Mouse (Mus musculus): ENCODE measurements at regions not wholly inside any gene's neighbourhood (a gene's known extent, or its start where the extent isn't known, plus 50 kb on each side); places are given as distances from the start of the nearest gene placed in this dataset.

GRCm38 (mm10) chr3:100762895-100763294 lies 62.4 kb upstream of the Vtcn1 start:
- H3K36me3 ChIP-seq (ENCODE audit: control insufficient read depth, insufficient read depth, low read length), result no peaks in the 10 kb centered on the region

GRCm38 (mm10) chr3:100759091-100759941 lies 65.9 kb upstream of the Vtcn1 start:
- H3K27me3 ChIP-seq (ENCODE audit: control insufficient read depth, insufficient read depth, low read length), result no peaks in the 10 kb centered on the region
- no peak overlapping the region for H3K4me3 ChIP-seq (ENCODE audit: insufficient read depth, low read depth, low read length)
- no peaks in the 10 kb centered on the region for H3K4me1 ChIP-seq (ENCODE audit: control insufficient read depth, insufficient read depth, low read length)
- TF ChIP-seq CTCF (IDR thresholded peaks at IDR 0.05; ENCODE audit: low read depth, low read length) (no peak), POLR2A (IDR thresholded peaks at IDR 0.05; ENCODE audit: extremely low read depth, insufficient read depth, low read length) (no peak)
- DNase-seq (ENCODE audit: extremely low read depth, low read depth, low spot score), result no peak
- H3K9ac ChIP-seq (ENCODE audit: low read depth, low read length), result no peak overlapping the region
- no peak overlapping the region for H3K27ac ChIP-seq (replicated peaks; ENCODE audit: insufficient read depth, low read depth, low read length)
- 79% methylated on average over 3 of the region's 3 CpGs for WGBS
- no peaks in the 10 kb centered on the region for H3K79me2 ChIP-seq (ENCODE audit: control insufficient read depth, insufficient read depth, low read length)
- H3K36me3 ChIP-seq (ENCODE audit: control insufficient read depth, insufficient read depth, low read length), result no peaks in the 10 kb centered on the region

More at GRCm38 (mm10) chr3:100762895-100763294, 62.4 kb upstream of the Vtcn1 start:
- H3K4me3 ChIP-seq (ENCODE audit: insufficient read depth, low read depth, low read length), result no peak overlapping the region
- H3K9ac ChIP-seq (ENCODE audit: low read depth, low read length), result no peak overlapping the region
- DNase-seq (ENCODE audit: extremely low read depth, low read depth, low spot score), result no peak
- H3K27ac ChIP-seq (replicated peaks; ENCODE audit: insufficient read depth, low read depth, low read length), result no peak overlapping the region
- H3K27me3 ChIP-seq (ENCODE audit: control insufficient read depth, insufficient read depth, low read length), result no peaks in the 10 kb centered on the region
- no peaks in the 10 kb centered on the region for H3K79me2 ChIP-seq (ENCODE audit: control insufficient read depth, insufficient read depth, low read length)
- TF ChIP-seq POLR2A (IDR thresholded peaks at IDR 0.05; ENCODE audit: extremely low read depth, insufficient read depth, low read length) (no peak), CTCF (IDR thresholded peaks at IDR 0.05; ENCODE audit: low read depth, low read length) (no peak)
- no peaks in the 10 kb centered on the region for H3K4me1 ChIP-seq (ENCODE audit: control insufficient read depth, insufficient read depth, low read length)

GRCm38 (mm10) chr3:100754677-100755076 lies 69.4 kb upstream of the Man1a2 start:
- TF ChIP-seq POLR2A (IDR thresholded peaks at IDR 0.05; ENCODE audit: extremely low read depth, insufficient read depth, low read length), result no peak
- no peak for TF ChIP-seq CTCF (IDR thresholded peaks at IDR 0.05; ENCODE audit: low read depth, low read length)
- no peaks in the 10 kb centered on the region for H3K36me3 ChIP-seq (ENCODE audit: control insufficient read depth, insufficient read depth, low read length)
- no peak overlapping the region for H3K27ac ChIP-seq (replicated peaks; ENCODE audit: insufficient read depth, low read depth, low read length)
- no peak for DNase-seq (ENCODE audit: extremely low read depth, low read depth, low spot score)
- WGBS, result 100% methylated on average over 1 of the region's 1 CpGs
- H3K4me1 ChIP-seq (ENCODE audit: control insufficient read depth, insufficient read depth, low read length), result no peaks in the 10 kb centered on the region
- H3K27me3 ChIP-seq (ENCODE audit: control insufficient read depth, insufficient read depth, low read length), result no peaks in the 10 kb centered on the region
- H3K9ac ChIP-seq (ENCODE audit: low read depth, low read length), result no peak overlapping the region
- H3K79me2 ChIP-seq (ENCODE audit: control insufficient read depth, insufficient read depth, low read length), result no peaks in the 10 kb centered on the region
- H3K4me3 ChIP-seq (ENCODE audit: insufficient read depth, low read depth, low read length), result no peak overlapping the region

- Histone ChIP-seq H3K4me3 (ENCODE audit: insufficient read depth, low read depth, low read length) (no peak overlapping the region), H3K27me3 (ENCODE audit: control insufficient read depth, insufficient read depth, low read length) (no peaks in the 10 kb centered on the region), H3K9ac (ENCODE audit: low read depth, low read length) (no peak overlapping the region), H3K4me1 (ENCODE audit: control insufficient read depth, insufficient read depth, low read length) (no peaks in the 10 kb centered on the region), H3K36me3 (ENCODE audit: control insufficient read depth, insufficient read depth, low read length) (no peaks in the 10 kb centered on the region), H3K27ac (replicated peaks; ENCODE audit: insufficient read depth, low read depth, low read length) (no peak overlapping the region), H3K79me2 (ENCODE audit: control insufficient read depth, insufficient read depth, low read length) (no peaks in the 10 kb centered on the region)
- TF ChIP-seq POLR2A (IDR thresholded peaks at IDR 0.05; ENCODE audit: extremely low read depth, insufficient read depth, low read length) (no peak), CTCF (IDR thresholded peaks at IDR 0.05; ENCODE audit: low read depth, low read length) (no peak)
- WGBS, result 96% methylated on average over 1 of the region's 1 CpGs
- no peak for DNase-seq (ENCODE audit: extremely low read depth, low read depth, low spot score)
Measured at GRCm38 (mm10) chr3:100751211-100751610, 65.9 kb upstream of the Man1a2 start.

GRCm38 (mm10) chr3:100748727-100749126 lies 63.4 kb upstream of the Man1a2 start:
- Histone ChIP-seq H3K9ac (ENCODE audit: low read depth, low read length) (no peak overlapping the region), H3K27ac (replicated peaks; ENCODE audit: insufficient read depth, low read depth, low read length) (no peak overlapping the region), H3K36me3 (ENCODE audit: control insufficient read depth, insufficient read depth, low read length) (no peaks in the 10 kb centered on the region), H3K79me2 (ENCODE audit: control insufficient read depth, insufficient read depth, low read length) (no peaks in the 10 kb centered on the region), H3K27me3 (ENCODE audit: control insufficient read depth, insufficient read depth, low read length) (no peaks in the 10 kb centered on the region), H3K4me3 (ENCODE audit: insufficient read depth, low read depth, low read length) (no peak overlapping the region), H3K4me1 (ENCODE audit: control insufficient read depth, insufficient read depth, low read length) (no peaks in the 10 kb centered on the region)
- TF ChIP-seq CTCF (IDR thresholded peaks at IDR 0.05; ENCODE audit: low read depth, low read length) (no peak), POLR2A (IDR thresholded peaks at IDR 0.05; ENCODE audit: extremely low read depth, insufficient read depth, low read length) (no peak)
- 52% methylated on average over 6 of the region's 6 CpGs for whole genome bisulfite sequencing
- DNase-seq (ENCODE audit: extremely low read depth, low read depth, low spot score), result peak; percentile 36

GRCm38 (mm10) chr3:100748309-100748691 lies 63.0 kb upstream of the Man1a2 start:
- no peak overlapping the region for H3K4me3 ChIP-seq (ENCODE audit: insufficient read depth, low read depth, low read length)
- H3K36me3 ChIP-seq (ENCODE audit: control insufficient read depth, insufficient read depth, low read length), result no peaks in the 10 kb centered on the region
- H3K79me2 ChIP-seq (ENCODE audit: control insufficient read depth, insufficient read depth, low read length), result no peaks in the 10 kb centered on the region
- no peak for DNase-seq (ENCODE audit: extremely low read depth, low read depth, low spot score)
- H3K4me1 ChIP-seq (ENCODE audit: control insufficient read depth, insufficient read depth, low read length), result no peaks in the 10 kb centered on the region
- WGBS, result 92% methylated on average over 2 of the region's 2 CpGs
- no peaks in the 10 kb centered on the region for H3K27me3 ChIP-seq (ENCODE audit: control insufficient read depth, insufficient read depth, low read length)
- H3K27ac ChIP-seq (replicated peaks; ENCODE audit: insufficient read depth, low read depth, low read length), result no peak overlapping the region
- TF ChIP-seq CTCF (IDR thresholded peaks at IDR 0.05; ENCODE audit: low read depth, low read length) (no peak), POLR2A (IDR thresholded peaks at IDR 0.05; ENCODE audit: extremely low read depth, insufficient read depth, low read length) (no peak)
- no peak overlapping the region for H3K9ac ChIP-seq (ENCODE audit: low read depth, low read length)
